Mouse (Mus musculus) kidney, postnatal 0 days (tissue): ENCODE measurements around the gene Pip4k2a. TPM values are rescaled to one million over a fixed set of nuclear protein-coding genes. Genes with fewer than 3 reads are reported as not detected.

Experiments
- ATAC-seq: fragments of 200-750 bp; cut with Nextera tagmentation; replicated peaks from 2 replicates; pipeline ENCODE4 v1.8.0; 2017; ENCODE audit warnings: low read depth, moderate number of reproducible peaks, moderate TSS enrichment, moderate library complexity; ENCODE audit not compliant: low FRiP score
- DNase-seq: peaks from one replicate; pipeline ENCODE4 v3.0.0-alpha.2; 2016; ENCODE audit warnings: low spot score
- H3K27ac ChIP-seq: fragments of 300-500 bp; sonication (generic); 2 replicates; pipeline ENCODE4 v1.5.1; 2014; ENCODE audit warnings: mild to moderate bottlenecking
- H3K27me3 ChIP-seq: fragments of 300-500 bp; sonication (generic); 2 replicates; pipeline ENCODE4 v1.6.1; 2014; ENCODE audit warnings: low read length, mixed read lengths; ENCODE audit not compliant: insufficient read depth
- H3K36me3 ChIP-seq: fragments of 300-500 bp; sonication (generic); 2 replicates; pipeline ENCODE4 v1.6.1; 2014; ENCODE audit warnings: low read length, mixed read lengths; ENCODE audit not compliant: insufficient read depth
- H3K4me1 ChIP-seq: fragments of 300-500 bp; sonication (generic); replicated peaks from 2 replicates; pipeline ENCODE4 v1.6.1; 2014; ENCODE audit warnings: antibody characterized with exemption, low read length, mixed read lengths; ENCODE audit not compliant: insufficient read depth
- H3K4me2 ChIP-seq: fragments of 300-500 bp; sonication (generic); 2 replicates; pipeline ENCODE4 v1.6.1; 2014; ENCODE audit warnings: mild to moderate bottlenecking, low read length, moderate library complexity, mixed read lengths
- H3K4me3 ChIP-seq: fragments of 300-500 bp; sonication (generic); replicated peaks from 2 replicates; pipeline ENCODE4 v1.5.1; 2014; ENCODE audit warnings: low read depth, low read length
- H3K9ac ChIP-seq: fragments of 300-500 bp; sonication (generic); 2 replicates; pipeline ENCODE4 v1.6.1; 2014; ENCODE audit warnings: low read depth, low read length
- H3K9me3 ChIP-seq: fragments of 300-500 bp; sonication (generic); replicated peaks from 2 replicates; pipeline ENCODE4 v1.6.1; 2016; ENCODE audit warnings: low read length, inconsistent platforms, mixed read lengths
- CTCF ChIP-seq: IDR thresholded peaks from 2 replicates; pipeline ENCODE4 v1.5.1; 2016; ENCODE audit warnings: antibody characterized with exemption, low read depth, mild to moderate bottlenecking, moderate library complexity
- WGBS: fragments of 180-500 bp; shearing (Covaris S2); extraction: QIAGEN DNeasy Blood & Tissue Kit; methylation state at CpG from one replicate; pipeline ENCODE4 v1.1.7; 2014; 5-methylcytosine and 5-hydroxymethylcytosine counted together
- polyA plus RNA-seq: library from polyadenylated mRNA; unstranded; fragments of >200 nt; fragmentation: Nextera tagmentation; extraction: Ambion mirVana; gene quantifications from 2 replicates; pipeline ENCODE4 v1.2.1, GENCODE M21; 2015

Gene Pip4k2a
- polyA plus RNA-seq, 1 experiment from 2014 or later = 8.7 TPM

- Histone ChIP-seq H3K36me3 (no peaks in the 10 kb centered on the region; the same call in 1 of the 2 replicates), H3K27ac (no peak overlapping the region), H3K9ac (no peak overlapping the region), H3K27me3 (no peaks in the 10 kb centered on the region), H3K9me3 (no peaks in the 10 kb centered on the region), H3K4me2 (no peak overlapping the region), H3K4me3 (no peak overlapping the region), H3K4me1 (no peaks in the 10 kb centered on the region)
- 84% methylated on average over 8 of the region's 8 CpGs for WGBS
- DNase-seq (no peak), ATAC-seq (no peak)
- TF ChIP-seq CTCF = no peak
These were observed 123.9 kb downstream of the Pip4k2a start for GRCm38 (mm10) chr2:18874063-18874462.

- no peak for ATAC-seq
- Histone ChIP-seq H3K4me3 (no peak overlapping the region), H3K36me3 (no peaks in the 10 kb centered on the region; the same call in 1 of the 2 replicates), H3K4me1 (no peaks in the 10 kb centered on the region), H3K4me2 (no peak overlapping the region), H3K9me3 (no peaks in the 10 kb centered on the region), H3K27ac (no peak overlapping the region), H3K9ac (no peak overlapping the region), H3K27me3 (no peaks in the 10 kb centered on the region)
- 70% methylated on average over 3 of the region's 3 CpGs for WGBS
- no peak for DNase-seq
- TF ChIP-seq CTCF = no peak
These were observed 124.5 kb downstream of the Pip4k2a start for GRCm38 (mm10) chr2:18873440-18873839.

- 3% methylated on average over 2 of the region's 2 CpGs for WGBS
- H3K36me3 ChIP-seq = no peaks in the 10 kb centered on the region; the same call in 1 of the 2 replicates
- H3K9ac ChIP-seq = no peak overlapping the region
- H3K9me3 ChIP-seq = no peaks in the 10 kb centered on the region
- H3K27me3 ChIP-seq = no peaks in the 10 kb centered on the region
- TF ChIP-seq CTCF = peak; percentile 85
- DNase-seq (peak; percentile 80), ATAC-seq (no peak)
- H3K4me3 ChIP-seq = no peak overlapping the region
- no peak overlapping the region for H3K4me2 ChIP-seq
- H3K27ac ChIP-seq = no peak overlapping the region
- no peaks in the 10 kb centered on the region for H3K4me1 ChIP-seq
These were observed 125.1 kb downstream of the Pip4k2a start for GRCm38 (mm10) chr2:18872797-18873196.

- 93% methylated on average over 3 of the region's 3 CpGs for whole genome bisulfite sequencing
- H3K27me3 ChIP-seq = no peaks in the 10 kb centered on the region
- H3K4me2 ChIP-seq = no peak overlapping the region
- ATAC-seq (no peak), DNase-seq (no peak)
- H3K4me1 ChIP-seq = no peaks in the 10 kb centered on the region
- no peak overlapping the region for H3K9ac ChIP-seq
- H3K36me3 ChIP-seq = no peaks in the 10 kb centered on the region; the same call in 1 of the 2 replicates
- no peak overlapping the region for H3K4me3 ChIP-seq
- no peaks in the 10 kb centered on the region for H3K9me3 ChIP-seq
- no peak for TF ChIP-seq CTCF
- no peak overlapping the region for H3K27ac ChIP-seq
These were observed 126.8 kb downstream of the Pip4k2a start for GRCm38 (mm10) chr2:18871087-18871486.

- Histone ChIP-seq H3K36me3 (peaks cover 2% of the 10 kb centered on the region; the same call in 1 of the 2 replicates), H3K9ac (no peak overlapping the region), H3K4me3 (no peak overlapping the region), H3K4me1 (no peaks in the 10 kb centered on the region), H3K4me2 (no peak overlapping the region), H3K27ac (no peak overlapping the region), H3K27me3 (no peaks in the 10 kb centered on the region), H3K9me3 (no peaks in the 10 kb centered on the region)
- DNase-seq (no peak), ATAC-seq (no peak)
- no peak for TF ChIP-seq CTCF
- 95% methylated on average over 2 of the region's 2 CpGs for WGBS
These were observed 130.9 kb downstream of the Pip4k2a start for GRCm38 (mm10) chr2:18867069-18867468.

GRCm38 (mm10) chr2:18864719-18865118 is 133.2 kb downstream of the Pip4k2a start:
- no peaks in the 10 kb centered on the region for H3K27me3 ChIP-seq

GRCm38 (mm10) chr2:18861607-18862158 is 136.2 kb downstream of the Pip4k2a start:
- ATAC-seq (no peak), DNase-seq (no peak)
- TF ChIP-seq CTCF = no peak
- WGBS = 88% methylated on average over 5 of the region's 5 CpGs
- H3K4me1 ChIP-seq = no peaks in the 10 kb centered on the region
- H3K27ac ChIP-seq = no peak overlapping the region
- 0 out of 2 replicates have a peak, but pooled peaks cover 2% of the 10 kb centered on the region for H3K36me3 ChIP-seq
- H3K9ac ChIP-seq = no peak overlapping the region
- H3K4me2 ChIP-seq = no peak overlapping the region
- H3K9me3 ChIP-seq = no peaks in the 10 kb centered on the region
- no peaks in the 10 kb centered on the region for H3K27me3 ChIP-seq
- no peak overlapping the region for H3K4me3 ChIP-seq

More at GRCm38 (mm10) chr2:18864719-18865118, 133.2 kb downstream of the Pip4k2a start:
- Histone ChIP-seq H3K9me3 (no peaks in the 10 kb centered on the region), H3K36me3 (0 out of 2 replicates have a peak, but pooled peaks cover 2% of the 10 kb centered on the region), H3K4me2 (no peak overlapping the region), H3K27ac (no peak overlapping the region), H3K4me3 (no peak overlapping the region), H3K9ac (no peak overlapping the region), H3K4me1 (no peaks in the 10 kb centered on the region)
- 93% methylated on average over 5 of the region's 5 CpGs for WGBS
- no peak for DNase-seq
- TF ChIP-seq CTCF = no peak
- ATAC-seq = no peak
